Mouse (Mus musculus): ENCODE results near the gene Anp32a. TPM values are rescaled to one million over a fixed set of nuclear protein-coding genes. Genes with fewer than 3 reads are reported as not detected.

Anp32a gene
- polyA plus RNA-seq, 1 experiment from 2014 or later: 200 TPM

- H3K27ac ChIP-seq (replicated peaks): no peak overlapping the region
- WGBS: 69% methylated on average over 6 of the region's 6 CpGs
- no peak overlapping the region for H3K9ac ChIP-seq
- no peak overlapping the region for H3K4me2 ChIP-seq (replicated peaks)
- H3K27me3 ChIP-seq: no peaks in the 10 kb centered on the region
- H3K9me3 ChIP-seq (replicated peaks): no peaks in the 10 kb centered on the region
- no peak for ATAC-seq (ENCODE audit: insufficient number of reproducible peaks, low FRiP score, low TSS enrichment, low read depth)
- no peak overlapping the region for H3K4me3 ChIP-seq (replicated peaks)
- H3K36me3 ChIP-seq: peaks cover 34% of the 10 kb centered on the region
- peaks cover 70% of the 10 kb centered on the region for H3K4me1 ChIP-seq
These were observed 29.7 kb downstream of the Anp32a start for GRCm38 (mm10) chr9:62370648-62371280.

GRCm38 (mm10) chr9:62371745-62372555 lies 30.9 kb downstream of the Anp32a start:
- Histone ChIP-seq H3K9me3 (replicated peaks) (no peaks in the 10 kb centered on the region), H3K4me3 (replicated peaks) (no peak overlapping the region), H3K27me3 (no peaks in the 10 kb centered on the region), H3K9ac (no peak overlapping the region), H3K27ac (replicated peaks) (no peak overlapping the region), H3K4me2 (replicated peaks) (no peak overlapping the region), H3K4me1 (peaks cover 58% of the 10 kb centered on the region), H3K36me3 (peaks cover 46% of the 10 kb centered on the region)
- no peak for ATAC-seq (ENCODE audit: insufficient number of reproducible peaks, low FRiP score, low TSS enrichment, low read depth)
- WGBS: 55% methylated on average over 16 of the region's 16 CpGs

- Histone ChIP-seq H3K27me3 (no peaks in the 10 kb centered on the region), H3K27ac (replicated peaks) (no peak overlapping the region), H3K36me3 (peaks cover 54% of the 10 kb centered on the region), H3K4me1 (peaks cover 51% of the 10 kb centered on the region), H3K9ac (no peak overlapping the region), H3K4me2 (replicated peaks) (no peak overlapping the region), H3K4me3 (replicated peaks) (no peak overlapping the region), H3K9me3 (replicated peaks) (no peaks in the 10 kb centered on the region)
- 85% methylated on average over 9 of the region's 9 CpGs for WGBS
- ATAC-seq (ENCODE audit: insufficient number of reproducible peaks, low FRiP score, low TSS enrichment, low read depth): no peak
These were observed 31.6 kb downstream of the Anp32a start for GRCm38 (mm10) chr9:62372556-62373221.

- no peaks in the 10 kb centered on the region for H3K27me3 ChIP-seq
- ATAC-seq (ENCODE audit: insufficient number of reproducible peaks, low FRiP score, low TSS enrichment, low read depth): no peak
- no peaks in the 10 kb centered on the region for H3K9me3 ChIP-seq (replicated peaks)
- H3K27ac ChIP-seq (replicated peaks): no peak overlapping the region
- peaks cover 43% of the 10 kb centered on the region for H3K4me1 ChIP-seq
- peaks cover 60% of the 10 kb centered on the region for H3K36me3 ChIP-seq
- H3K9ac ChIP-seq: no peak overlapping the region
- no peak overlapping the region for H3K4me2 ChIP-seq (replicated peaks)
- WGBS: 63% methylated on average over 18 of the region's 18 CpGs
- no peak overlapping the region for H3K4me3 ChIP-seq (replicated peaks)
These were observed 32.4 kb downstream of the Anp32a start for GRCm38 (mm10) chr9:62373222-62374123.

GRCm38 (mm10) chr9:62374276-62374675 lies 33.2 kb downstream of the Anp32a start:
- H3K9ac ChIP-seq: no peak overlapping the region
- H3K4me3 ChIP-seq (replicated peaks): no peak overlapping the region
- H3K4me2 ChIP-seq (replicated peaks): no peak overlapping the region
- no peak for ATAC-seq (ENCODE audit: insufficient number of reproducible peaks, low FRiP score, low TSS enrichment, low read depth)
- no peaks in the 10 kb centered on the region for H3K9me3 ChIP-seq (replicated peaks)
- 67% methylated on average over 3 of the region's 3 CpGs for WGBS
- peaks cover 35% of the 10 kb centered on the region for H3K4me1 ChIP-seq
- peaks cover 60% of the 10 kb centered on the region for H3K36me3 ChIP-seq
- H3K27me3 ChIP-seq: no peaks in the 10 kb centered on the region
- H3K27ac ChIP-seq (replicated peaks): no peak overlapping the region

- ATAC-seq (ENCODE audit: insufficient number of reproducible peaks, low FRiP score, low TSS enrichment, low read depth): no peak
- Histone ChIP-seq H3K9ac (no peak overlapping the region), H3K4me1 (peaks cover 14% of the 10 kb centered on the region), H3K27me3 (no peaks in the 10 kb centered on the region), H3K4me3 (replicated peaks) (no peak overlapping the region), H3K27ac (replicated peaks) (no peak overlapping the region), H3K4me2 (replicated peaks) (no peak overlapping the region), H3K9me3 (replicated peaks) (no peaks in the 10 kb centered on the region), H3K36me3 (peaks cover 68% of the 10 kb centered on the region)
- WGBS: 90% methylated on average over 10 of the region's 10 CpGs
These were observed 36.8 kb downstream of the Anp32a start for GRCm38 (mm10) chr9:62377897-62378296.

- peaks cover 48% of the 10 kb centered on the region for H3K36me3 ChIP-seq
- H3K9ac ChIP-seq: no peak overlapping the region
- ATAC-seq (ENCODE audit: insufficient number of reproducible peaks, low FRiP score, low TSS enrichment, low read depth): no peak
- peaks cover 4% of the 10 kb centered on the region; the same call in 1 of the 2 replicates for H3K4me1 ChIP-seq
- no peak overlapping the region for H3K4me2 ChIP-seq (replicated peaks)
- no peak overlapping the region for H3K27ac ChIP-seq (replicated peaks)
- 60% methylated on average over 5 of the region's 5 CpGs for WGBS
- H3K4me3 ChIP-seq (replicated peaks): no peak overlapping the region
- no peaks in the 10 kb centered on the region for H3K27me3 ChIP-seq
- no peaks in the 10 kb centered on the region for H3K9me3 ChIP-seq (replicated peaks)
These were observed 39.3 kb downstream of the Anp32a start for GRCm38 (mm10) chr9:62380351-62380750.

- no peak; the same call in 1 of the 2 replicates for ATAC-seq (ENCODE audit: insufficient number of reproducible peaks, low FRiP score, low TSS enrichment, low read depth)
- H3K4me3 ChIP-seq (replicated peaks): no peak overlapping the region
- no peak overlapping the region for H3K9ac ChIP-seq
- H3K27ac ChIP-seq (replicated peaks): no peak overlapping the region
- H3K36me3 ChIP-seq: peaks cover 37% of the 10 kb centered on the region
- no peaks in the 10 kb centered on the region for H3K27me3 ChIP-seq
- H3K4me1 ChIP-seq: peaks cover 4% of the 10 kb centered on the region; the same call in 1 of the 2 replicates
- no peak overlapping the region for H3K4me2 ChIP-seq (replicated peaks)
- WGBS: 47% methylated on average over 8 of the region's 8 CpGs
- H3K9me3 ChIP-seq (replicated peaks): no peaks in the 10 kb centered on the region
These were observed 40.4 kb downstream of the Anp32a start for GRCm38 (mm10) chr9:62381402-62381913.

GRCm38 (mm10) chr9:62382519-62383084 lies 41.5 kb downstream of the Anp32a start:
- H3K4me1 ChIP-seq: peaks cover 4% of the 10 kb centered on the region; the same call in 1 of the 2 replicates
- peaks cover 26% of the 10 kb centered on the region for H3K36me3 ChIP-seq
- H3K27me3 ChIP-seq: no peaks in the 10 kb centered on the region
- no peak overlapping the region for H3K4me2 ChIP-seq (replicated peaks)
- H3K27ac ChIP-seq (replicated peaks): no peak overlapping the region
- H3K9ac ChIP-seq: no peak overlapping the region
- H3K4me3 ChIP-seq (replicated peaks): no peak overlapping the region
- no peaks in the 10 kb centered on the region for H3K9me3 ChIP-seq (replicated peaks)
- ATAC-seq (ENCODE audit: insufficient number of reproducible peaks, low FRiP score, low TSS enrichment, low read depth): no peak
- 71% methylated on average over 10 of the region's 10 CpGs for WGBS

- Histone ChIP-seq H3K9me3 (replicated peaks) (no peaks in the 10 kb centered on the region), H3K27ac (replicated peaks) (no peak overlapping the region), H3K4me3 (replicated peaks) (no peak overlapping the region), H3K27me3 (no peaks in the 10 kb centered on the region), H3K4me2 (replicated peaks) (no peak overlapping the region), H3K9ac (no peak overlapping the region), H3K36me3 (peaks cover 8% of the 10 kb centered on the region), H3K4me1 (peaks cover 4% of the 10 kb centered on the region; the same call in 1 of the 2 replicates)
- WGBS: 85% methylated on average over 6 of the region's 6 CpGs
- no peak for ATAC-seq (ENCODE audit: insufficient number of reproducible peaks, low FRiP score, low TSS enrichment, low read depth)
These were observed 44.0 kb downstream of the Anp32a start for GRCm38 (mm10) chr9:62385062-62385461.

All from embryonic facial prominence, embryonic 15.5 days (tissue).